Mouse (Mus musculus) megakaryocyte-erythroid progenitor cell, adult 5 weeks (primary cell): ENCODE data around the gene Nnmt. TPM values are rescaled to one million over a fixed set of nuclear protein-coding genes. Genes with fewer than 3 reads are reported as not detected.

Experiments used
- polyA plus RNA-seq: library from polyadenylated mRNA; stranded (reverse); fragments of >175 nt; gene quantifications from 2 replicates; pipeline ENCODE4 v1.2.3, GENCODE M21; 2012

Nnmt gene
- polyA plus RNA-seq, result 0.14 TPM in 1 of 2 replicates, not detected in the other

DNA sequence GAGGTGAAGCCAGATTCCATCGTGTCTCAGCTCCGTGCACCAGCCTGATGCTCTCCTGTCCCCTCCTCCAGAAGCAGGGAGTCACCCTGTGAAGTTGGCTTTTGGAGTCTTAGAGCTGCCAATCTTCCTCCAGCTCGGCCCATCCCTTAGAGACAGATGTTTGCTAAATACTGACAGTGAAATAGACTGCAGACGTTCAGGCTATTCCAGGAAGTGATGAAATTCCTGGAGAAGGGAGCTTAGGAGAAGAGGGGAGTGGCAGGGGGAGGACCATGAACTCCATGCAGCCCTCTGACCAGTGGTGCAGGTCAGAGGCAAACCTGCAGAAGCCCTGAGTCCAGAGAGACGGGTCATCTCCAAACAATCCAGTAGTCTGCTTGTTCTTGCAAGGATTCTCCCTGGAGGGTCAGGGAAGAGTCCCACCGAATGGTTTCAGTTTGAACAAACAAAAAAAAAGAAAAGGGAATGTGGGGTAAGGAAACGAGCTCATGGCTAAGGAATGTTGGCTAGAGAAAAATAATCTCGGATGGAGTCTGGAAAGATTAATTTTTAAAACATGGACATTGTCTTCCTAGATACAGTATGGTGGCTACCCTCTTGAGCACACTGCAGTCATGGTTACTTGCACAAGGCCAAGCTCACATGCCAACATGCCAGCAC lies at the start of gene Nnmt:
TSS of gene Nnmt (minus strand) at position 215 of the 660 bp plus-strand sequence.

Other genes starting within 250 kb of the Nnmt start
- 123 and 169 TPM in 2 replicates for gene Rexo2, start 124.5 kb downstream of the Nnmt start, polyA plus RNA-seq
- 35.4 and 37.6 TPM in 2 replicates for gene Rbm7, start 109.9 kb downstream of the Nnmt start, polyA plus RNA-seq
- 22.8 and 28.9 TPM in 2 replicates for gene Gm5617, start 109.7 kb downstream of the Nnmt start, polyA plus RNA-seq
- gene Zbtb16, start 231.1 kb upstream of the Nnmt start, polyA plus RNA-seq, result 7.5 and 14.1 TPM in 2 replicates